Mouse (Mus musculus) kidney, adult 8-10 months (tissue): ENCODE measurements around the gene Rras.
A peak's percentile ranks its signal among the peaks of the same experiment; 100 is the strongest.

Experiments
- DNase-seq, 2 experiments: peaks; one replicate each; pipeline ENCODE4 v3.0.0; 2022

Gene Rras

GRCm38 (mm10) chr7:45053931-45054510, 36.3 kb downstream of the Rras start:
- peak; percentile 98 to 99 for DNase-seq

DNA sequence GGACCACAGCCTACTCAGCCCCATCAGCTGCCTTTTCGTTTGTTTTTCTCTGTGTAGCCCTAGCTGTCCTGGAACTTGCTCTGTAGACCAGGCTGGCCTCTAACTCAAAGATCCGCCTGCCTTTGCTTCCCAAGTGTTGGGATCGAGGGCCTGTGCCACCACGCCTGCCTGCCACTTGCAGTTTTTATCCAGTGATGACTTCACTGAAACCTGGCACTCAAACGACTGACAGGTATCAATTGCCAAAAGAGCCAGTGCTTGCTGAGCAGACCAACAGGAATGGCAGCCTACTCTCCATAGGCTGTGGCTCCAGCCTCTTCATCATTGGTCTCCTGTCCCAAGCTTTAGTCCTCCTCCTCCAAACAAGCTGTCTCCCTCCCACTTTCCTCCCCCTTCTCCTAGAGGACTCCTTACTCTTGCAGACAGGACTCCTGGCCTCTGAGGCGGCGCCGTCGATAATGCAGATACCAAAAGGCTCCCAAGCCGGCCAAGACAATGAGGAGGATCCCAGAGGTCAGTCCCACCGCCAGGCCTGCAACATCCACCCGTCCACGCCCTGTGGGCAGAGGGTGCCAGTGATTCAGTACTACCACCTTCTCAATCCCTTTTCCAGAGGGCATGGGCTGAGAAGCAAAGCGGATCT, 38.7 kb downstream of the Rras start:
- DNase-seq: no peak

GRCm38 (mm10) chr7:45056972-45057348, 39.2 kb downstream of the Rras start:
- no peak for DNase-seq

GRCm38 (mm10) chr7:45058607-45059571, 41.1 kb downstream of the Rras start:
- DNase-seq: no peak

DNA sequence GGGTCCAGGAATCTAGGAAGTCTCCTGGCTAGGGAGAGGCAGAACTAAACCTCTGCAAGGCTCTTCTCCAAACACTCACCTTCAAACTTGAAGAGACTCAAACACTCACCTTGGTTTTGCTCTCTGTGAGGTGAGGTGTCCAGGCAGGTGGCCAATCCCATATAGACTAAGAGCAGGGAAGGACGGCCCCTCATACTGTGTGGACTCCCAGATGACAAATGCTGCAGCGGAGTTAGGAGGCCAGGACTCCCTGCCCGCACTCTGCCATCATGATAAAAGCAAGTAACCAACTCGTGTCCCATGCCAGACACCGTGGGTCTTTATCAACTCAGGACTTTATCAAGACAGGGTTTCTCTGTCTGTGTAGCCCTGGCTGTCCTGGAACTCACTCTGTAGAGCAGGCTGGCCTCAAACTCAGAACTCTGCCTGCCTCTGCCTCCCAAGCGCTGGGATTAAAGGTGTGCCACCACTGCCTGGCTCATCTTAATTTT, 42.9 kb downstream of the Rras start:
- DNase-seq: no peak

GRCm38 (mm10) chr7:45061532-45062075, 43.8 kb downstream of the Rras start:
- DNase-seq: peak; percentile 82 to 87

DNA sequence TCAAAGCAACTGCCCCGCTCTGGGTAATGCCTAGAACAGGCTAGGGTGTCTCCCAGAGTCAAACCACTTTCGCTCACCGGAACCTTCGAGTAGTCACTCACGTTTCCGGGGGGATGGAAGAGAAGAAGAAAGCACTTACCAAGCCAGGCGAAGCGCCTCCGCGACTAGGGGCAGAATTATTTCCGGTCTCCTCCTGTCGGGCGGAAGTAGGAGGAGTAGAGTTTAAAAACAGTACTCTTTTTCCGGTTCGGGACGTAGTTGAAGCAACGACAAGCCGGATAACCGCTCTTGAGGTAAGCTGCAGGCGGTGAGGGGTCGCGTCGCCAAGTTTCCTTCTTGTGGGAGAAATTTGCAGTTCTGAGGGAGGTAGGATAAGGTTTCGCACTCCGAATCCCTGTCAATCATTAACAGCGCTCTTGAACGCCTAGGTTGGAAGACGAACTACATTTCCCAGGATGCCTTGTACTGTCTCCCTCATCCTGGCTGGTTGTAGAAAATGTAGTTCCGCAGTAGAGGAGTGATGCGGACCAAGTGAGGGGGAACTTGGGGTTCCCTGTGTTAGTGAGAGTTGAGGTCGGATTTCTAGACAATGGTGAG, 44.6 kb downstream of the Rras start, which contains the start of the genes Nosip and Prrg2:
TSS of gene Nosip (plus strand) at position 191 of the 597 bp plus-strand sequence.
TSS of gene Prrg2 (minus strand) at position 439 of the 597 bp plus-strand sequence.
- peak; percentile 97 to 98 for DNase-seq

- DNase-seq: no peak
Measured at GRCm38 (mm10) chr7:45067190-45067999, 49.6 kb downstream of the Rras start.

- peak in 1 of 2 experiments; percentile 50 for DNase-seq
Measured at GRCm38 (mm10) chr7:45068000-45068318, 50.2 kb downstream of the Rras start.

GRCm38 (mm10) chr7:45069671-45070070, 51.9 kb downstream of the Rras start:
- no peak for DNase-seq
